Mouse (Mus musculus) C2C12 (cell line): ENCODE data around the gene Gm20403. TPM values are rescaled to one million over a fixed set of nuclear protein-coding genes. Genes with fewer than 3 reads are reported as not detected.

Experiments used
- H3K27me3 ChIP-seq: one replicate; pipeline ENCODE4 v1.6.1; 2011; ENCODE audit not compliant: control insufficient read depth, insufficient read depth, insufficient read length
- H3K36me3 ChIP-seq: one replicate; pipeline ENCODE4 v1.6.1; 2011; ENCODE audit not compliant: control insufficient read depth, insufficient read depth
- H3K4me3 ChIP-seq: one replicate; pipeline ENCODE4 v1.5.1; 2011; ENCODE audit warnings: mild to moderate bottlenecking, control low read depth; ENCODE audit not compliant: poor library complexity, insufficient read depth, severe bottlenecking
- H3K79me2 ChIP-seq: one replicate; pipeline ENCODE4 v1.6.1; 2011; ENCODE audit not compliant: control insufficient read depth, insufficient read depth
- H3K79me3 ChIP-seq: one replicate; pipeline ENCODE4 v1.6.1; 2011; ENCODE audit warnings: low read depth, control low read depth
- H3ac ChIP-seq: one replicate; pipeline ENCODE3; 2011; ENCODE audit warnings: low read depth; ENCODE audit not compliant: control insufficient read depth, insufficient read length
- CEBPB ChIP-seq: IDR thresholded peaks from one replicate; pipeline ENCODE4 v1.6.1; 2011; ENCODE audit warnings: low read depth, mild to moderate bottlenecking, control low read depth, moderate library complexity
- CTCF ChIP-seq: IDR thresholded peaks from one replicate; pipeline ENCODE4 v1.5.1; 2011; ENCODE audit not compliant: control insufficient read depth, insufficient read depth, insufficient read length
- FOSL1 ChIP-seq: IDR thresholded peaks from one replicate; pipeline ENCODE4 v1.8.0; 2011; ENCODE audit warnings: mild to moderate bottlenecking, low read length; ENCODE audit not compliant: poor library complexity, insufficient read depth, severe bottlenecking
- MAX ChIP-seq: IDR thresholded peaks from one replicate; pipeline ENCODE4 v1.6.1; 2011; ENCODE audit warnings: mild to moderate bottlenecking, control low read depth
- MYOD1 ChIP-seq: IDR thresholded peaks from one replicate; pipeline ENCODE4 v1.6.1; 2011; ENCODE audit warnings: low read depth; ENCODE audit not compliant: control insufficient read depth, insufficient read length
- MYOG ChIP-seq: IDR thresholded peaks from one replicate; pipeline ENCODE4 v1.6.1; 2011; ENCODE audit not compliant: control insufficient read depth, insufficient read length; ENCODE audit errors: extremely low read depth
- USF1 ChIP-seq: IDR thresholded peaks from one replicate; pipeline ENCODE4 v1.6.1; 2011; ENCODE audit warnings: low read depth, mild to moderate bottlenecking, control low read depth, moderate library complexity
- long read RNA-seq, 2 experiments: library from polyadenylated mRNA; unstranded; transcript quantifications; one replicate each; pipeline ENCODE4 v2.0.0; 2019 to 2020
- polyA plus RNA-seq: library from polyadenylated mRNA; unstranded; fragments of >200 nt; fragmentation: generic; extraction: Trizol; gene quantifications from one replicate; pipeline ENCODE4 v1.2.1, GENCODE M21; 2012; ENCODE audit warnings: missing spikeins

The Gm20403 gene
- polyA plus RNA-seq, result not detected
- long read RNA-seq, experiment 1, result 0 reads
- long read RNA-seq, experiment 2, result 0 reads

DNA sequence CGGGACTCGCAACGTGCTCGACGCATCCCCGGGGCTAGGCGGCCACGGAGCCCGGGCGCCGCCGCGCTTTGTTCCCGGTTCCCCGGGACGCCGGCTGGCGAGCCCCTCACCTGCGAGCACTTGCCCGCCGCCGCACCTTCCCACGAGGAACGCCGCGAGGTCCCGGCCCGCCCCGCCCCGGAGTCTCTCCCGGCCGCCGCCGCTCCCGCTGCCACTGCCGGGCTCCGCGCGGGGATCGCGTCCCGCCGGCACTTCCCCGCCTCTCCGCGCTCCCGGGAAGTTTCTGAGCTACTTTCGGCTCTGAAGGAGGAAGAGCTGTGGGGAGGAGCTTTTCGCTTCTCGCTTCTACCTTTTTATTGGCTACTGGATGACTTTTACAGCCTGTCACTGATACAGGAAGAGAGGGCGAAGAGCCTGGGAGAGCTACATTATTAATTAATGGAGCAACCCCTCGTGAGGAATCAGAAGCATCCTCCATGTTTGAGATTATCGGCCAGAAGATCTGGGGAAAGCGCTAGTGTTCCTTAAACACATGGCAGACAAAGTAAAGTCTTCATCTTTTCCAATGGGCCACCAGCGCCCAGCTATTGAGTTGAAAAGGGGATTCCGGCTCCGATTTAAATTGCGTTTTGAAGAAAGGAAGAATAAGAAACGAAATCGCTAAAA, at the start of gene Gm20403:
TSS of gene Gm20403 (minus strand) at position 478 of the 666 bp plus-strand sequence.
- peak within 1 kb of the TSS; percentile 65 for H3K4me3 ChIP-seq
- no peak for TF ChIP-seq MYOG
- TF ChIP-seq USF1, result no peak
- no peak for TF ChIP-seq MYOD1
- no peak for TF ChIP-seq CTCF
- TF ChIP-seq FOSL1, result no peak
- no peak for TF ChIP-seq CEBPB
- no peak for TF ChIP-seq MAX
- H3K36me3 ChIP-seq, result peaks cover 22% of the 10 kb centered on the region
- H3ac ChIP-seq, result peak within 1 kb of the TSS; percentile 96
- peaks cover 50% of the 10 kb centered on the region for H3K79me2 ChIP-seq
- no peaks in the 10 kb centered on the region for H3K27me3 ChIP-seq
- H3K79me3 ChIP-seq, result peaks cover 33% of the 10 kb centered on the region

DNA sequence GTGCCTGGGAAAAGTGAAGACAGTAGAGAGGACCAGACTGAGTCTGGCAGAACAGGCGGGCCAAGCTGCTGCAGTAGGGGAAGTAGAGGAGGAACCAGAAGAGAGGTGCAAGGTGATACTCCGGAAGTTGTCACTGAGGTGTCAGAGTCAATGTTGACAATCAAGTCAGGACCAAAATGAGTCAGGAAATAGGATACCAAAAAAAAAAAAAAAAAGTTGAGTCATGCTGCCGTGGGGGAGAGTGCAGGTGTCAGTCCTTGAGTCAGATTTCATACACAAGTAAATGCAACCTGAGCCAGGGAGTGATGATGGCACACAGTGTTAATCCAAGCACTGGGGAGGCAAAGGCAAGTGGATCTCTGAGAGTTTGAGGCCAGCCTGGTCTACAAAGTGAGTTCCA, 40.8 kb upstream of the Gm20403 start:
- TF ChIP-seq USF1 (no peak), MYOG (no peak), MYOD1 (no peak), CTCF (no peak), CEBPB (no peak), MAX (no peak), FOSL1 (no peak)
- H3K27me3 ChIP-seq, result no peaks in the 10 kb centered on the region
- H3K79me2 ChIP-seq, result no peaks in the 10 kb centered on the region
- no peak overlapping the region for H3ac ChIP-seq
- H3K4me3 ChIP-seq, result no peak overlapping the region
- no peaks in the 10 kb centered on the region for H3K79me3 ChIP-seq
- no peaks in the 10 kb centered on the region for H3K36me3 ChIP-seq

DNA sequence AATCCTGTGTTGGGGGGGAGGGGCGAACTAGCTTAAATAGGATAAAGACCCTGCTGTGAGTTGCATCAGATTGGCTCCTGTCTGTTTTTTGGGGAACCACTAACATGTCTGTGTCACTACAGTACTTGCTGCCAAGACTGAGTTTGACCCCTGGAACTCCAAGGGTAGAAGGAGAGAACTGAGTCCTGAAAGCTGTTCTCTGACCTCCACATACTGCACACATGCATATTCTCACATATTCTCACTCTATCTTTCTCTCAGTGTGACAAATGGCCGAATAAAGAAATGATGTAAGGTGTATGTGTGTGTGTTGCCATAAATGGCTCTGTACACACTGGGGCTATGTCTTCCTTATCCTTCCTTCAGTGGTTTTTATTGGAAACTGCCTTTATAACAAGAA, 37.0 kb upstream of the Gm20403 start:
- Histone ChIP-seq H3ac (no peak overlapping the region), H3K79me3 (no peaks in the 10 kb centered on the region), H3K79me2 (no peaks in the 10 kb centered on the region), H3K27me3 (no peaks in the 10 kb centered on the region), H3K4me3 (no peak overlapping the region), H3K36me3 (no peaks in the 10 kb centered on the region)
- TF ChIP-seq MAX, result no peak
- TF ChIP-seq MYOD1, result no peak
- no peak for TF ChIP-seq CEBPB
- no peak for TF ChIP-seq MYOG
- no peak for TF ChIP-seq CTCF
- TF ChIP-seq USF1, result no peak
- no peak for TF ChIP-seq FOSL1

DNA sequence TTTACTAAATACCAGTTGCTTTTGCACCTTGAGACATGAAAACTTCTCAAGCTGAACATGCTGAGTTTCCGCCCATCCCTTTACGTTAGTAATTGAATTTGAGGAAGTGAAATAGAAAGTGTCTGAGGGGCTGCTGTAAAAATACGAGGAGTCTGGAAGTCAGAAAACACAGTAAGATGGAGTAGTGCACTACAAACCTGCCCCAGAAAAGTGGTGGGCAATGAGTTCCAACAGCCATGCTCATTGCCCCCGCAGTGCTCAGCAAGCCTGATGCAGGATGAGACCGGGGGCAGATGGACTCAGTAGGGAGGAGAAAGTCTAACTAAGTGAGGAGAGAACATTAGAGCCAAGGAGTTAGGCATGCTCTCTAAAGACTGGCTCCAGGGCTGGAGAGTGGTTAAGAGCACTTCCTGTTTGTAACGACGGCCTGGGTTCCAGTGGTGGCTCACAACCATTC, 33.1 kb upstream of the Gm20403 start:
- TF ChIP-seq MYOG, result no peak
- TF ChIP-seq CEBPB, result no peak
- TF ChIP-seq USF1, result no peak
- no peak for TF ChIP-seq MYOD1
- no peak for TF ChIP-seq CTCF
- TF ChIP-seq FOSL1, result no peak
- no peak for TF ChIP-seq MAX
- no peak overlapping the region for H3ac ChIP-seq
- H3K79me2 ChIP-seq, result no peaks in the 10 kb centered on the region
- no peaks in the 10 kb centered on the region for H3K27me3 ChIP-seq
- no peaks in the 10 kb centered on the region for H3K36me3 ChIP-seq
- H3K79me3 ChIP-seq, result no peaks in the 10 kb centered on the region
- H3K4me3 ChIP-seq, result no peak overlapping the region

DNA sequence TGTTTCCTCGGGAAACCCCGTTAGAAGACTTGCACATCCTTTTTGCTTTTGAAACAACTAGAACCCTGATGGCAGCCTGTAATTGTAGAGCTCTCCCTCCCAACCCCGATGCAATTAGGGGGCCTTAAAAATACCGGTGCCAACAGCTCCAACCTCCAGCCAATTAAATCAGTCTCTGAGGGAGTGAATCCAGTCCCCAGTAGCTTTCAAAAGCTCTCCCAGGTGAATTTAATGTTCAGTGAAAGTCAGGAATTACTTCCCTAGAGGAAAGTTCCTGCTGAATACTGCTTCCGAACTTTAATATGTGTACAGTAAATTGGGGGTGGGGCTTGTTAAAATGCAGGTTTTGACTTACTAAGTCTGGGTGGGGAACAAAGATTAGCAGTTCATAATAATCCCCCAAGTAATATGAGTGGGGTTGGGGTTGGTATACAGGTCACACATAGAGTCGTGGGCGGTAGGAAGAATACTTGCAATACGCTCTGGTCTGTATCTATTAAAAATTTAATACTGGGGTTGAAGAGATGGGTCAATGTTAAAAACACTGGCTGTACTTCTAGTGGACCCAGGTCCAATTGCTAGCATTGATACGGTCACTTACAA, 30.9 kb upstream of the Gm20403 start:
- TF ChIP-seq MAX (no peak), MYOD1 (no peak), FOSL1 (no peak), CEBPB (no peak), USF1 (no peak), MYOG (no peak), CTCF (no peak)
- Histone ChIP-seq H3K79me3 (no peaks in the 10 kb centered on the region), H3ac (no peak overlapping the region), H3K4me3 (no peak overlapping the region), H3K27me3 (no peaks in the 10 kb centered on the region), H3K79me2 (no peaks in the 10 kb centered on the region), H3K36me3 (no peaks in the 10 kb centered on the region)
